Mouse (Mus musculus) kidney, embryonic 16.5 days (tissue): ENCODE results near the gene Ttc39b. TPM values are rescaled to one million over a fixed set of nuclear protein-coding genes. Genes with fewer than 3 reads are reported as not detected.

ENCODE experiments used
- ATAC-seq: fragments of 200-750 bp; cut with Nextera tagmentation; 2 replicates; pipeline ENCODE4 v1.8.0; 2017; ENCODE audit warnings: moderate TSS enrichment; ENCODE audit not compliant: low FRiP score, low TSS enrichment
- H3K27ac ChIP-seq: fragments of 300-500 bp; sonication (generic); 2 replicates; pipeline ENCODE4 v1.5.1; 2014; ENCODE audit warnings: low read length
- H3K27me3 ChIP-seq: fragments of 300-500 bp; sonication (generic); 2 replicates; pipeline ENCODE4 v1.6.1; 2014; ENCODE audit warnings: low read length, control low read depth, mixed read lengths; ENCODE audit not compliant: insufficient read depth
- H3K36me3 ChIP-seq: fragments of 300-500 bp; sonication (generic); 2 replicates; pipeline ENCODE4 v1.6.1; 2014; ENCODE audit warnings: low read length, control low read depth, mixed read lengths; ENCODE audit not compliant: insufficient read depth
- H3K4me1 ChIP-seq: fragments of 300-500 bp; sonication (generic); 2 replicates; pipeline ENCODE4 v1.6.1; 2014; ENCODE audit warnings: low read length, control low read depth, mixed read lengths; ENCODE audit not compliant: insufficient read depth
- H3K4me2 ChIP-seq: fragments of 300-500 bp; sonication (generic); replicated peaks from 2 replicates; pipeline ENCODE4 v1.6.1; 2014; ENCODE audit warnings: low read depth, low read length
- H3K4me3 ChIP-seq: fragments of 300-500 bp; sonication (generic); 2 replicates; pipeline ENCODE4 v1.5.1; 2014; ENCODE audit warnings: mild to moderate bottlenecking, low read length
- H3K9ac ChIP-seq: fragments of 300-500 bp; sonication (generic); replicated peaks from 2 replicates; pipeline ENCODE4 v1.6.1; 2014; ENCODE audit warnings: low read length
- H3K9me3 ChIP-seq: fragments of 300-500 bp; sonication (generic); 2 replicates; pipeline ENCODE4 v1.6.1; 2016; ENCODE audit warnings: low read length, control low read depth
- WGBS: fragments of 180-500 bp; shearing (Covaris S2); extraction: QIAGEN DNeasy Blood & Tissue Kit; methylation state at CpG from one replicate; pipeline ENCODE4 v1.1.7; 2014; 5-methylcytosine and 5-hydroxymethylcytosine counted together
- polyA plus RNA-seq: library from polyadenylated mRNA; unstranded; fragments of >200 nt; fragmentation: Nextera tagmentation; extraction: Ambion mirVana; gene quantifications from 2 replicates; pipeline ENCODE4 v1.2.1, GENCODE M21; 2015

Gene Ttc39b
- polyA plus RNA-seq, 1 experiment from 2014 or later: 2.6 TPM

- Histone ChIP-seq H3K4me2 (no peak overlapping the region), H3K4me1 (peaks cover 9% of the 10 kb centered on the region), H3K9me3 (no peaks in the 10 kb centered on the region), H3K9ac (no peak overlapping the region), H3K27me3 (no peaks in the 10 kb centered on the region), H3K27ac (no peak overlapping the region), H3K36me3 (no peaks in the 10 kb centered on the region), H3K4me3 (no peak overlapping the region)
- WGBS: 89% methylated on average over 6 of the region's 6 CpGs
- no peak for ATAC-seq
These were observed 113.6 kb downstream of the Ttc39b start for GRCm38 (mm10) chr4:83210437-83210836.

GRCm38 (mm10) chr4:83206803-83207586, 117.1 kb downstream of the Ttc39b start:
- ATAC-seq: no peak
- Histone ChIP-seq H3K4me3 (no peak overlapping the region), H3K9ac (no peak overlapping the region), H3K4me2 (no peak overlapping the region), H3K9me3 (no peaks in the 10 kb centered on the region), H3K4me1 (peaks cover 4% of the 10 kb centered on the region), H3K36me3 (no peaks in the 10 kb centered on the region), H3K27ac (no peak overlapping the region), H3K27me3 (no peaks in the 10 kb centered on the region)
- 61% methylated on average over 10 of the region's 10 CpGs for WGBS

GRCm38 (mm10) chr4:83206416-83206802, 117.6 kb downstream of the Ttc39b start:
- no peak for ATAC-seq
- H3K27me3 ChIP-seq: no peaks in the 10 kb centered on the region
- no peak overlapping the region for H3K9ac ChIP-seq
- no peak overlapping the region for H3K27ac ChIP-seq
- no peaks in the 10 kb centered on the region for H3K9me3 ChIP-seq
- 75% methylated on average over 2 of the region's 2 CpGs for WGBS
- no peak overlapping the region for H3K4me3 ChIP-seq
- no peak overlapping the region for H3K4me2 ChIP-seq
- H3K36me3 ChIP-seq: no peaks in the 10 kb centered on the region
- no peaks in the 10 kb centered on the region; the same call in 1 of the 2 replicates for H3K4me1 ChIP-seq

- H3K9me3 ChIP-seq: no peaks in the 10 kb centered on the region
- no peaks in the 10 kb centered on the region for H3K36me3 ChIP-seq
- no peaks in the 10 kb centered on the region for H3K4me1 ChIP-seq
- no peak for ATAC-seq
- no peak overlapping the region for H3K4me2 ChIP-seq
- H3K4me3 ChIP-seq: no peak overlapping the region
- H3K9ac ChIP-seq: no peak overlapping the region
- 22% methylated on average over 8 of the region's 8 CpGs for WGBS
- H3K27ac ChIP-seq: no peak overlapping the region
- no peaks in the 10 kb centered on the region for H3K27me3 ChIP-seq
These were observed 124.7 kb downstream of the Ttc39b start for GRCm38 (mm10) chr4:83199391-83199790.

- H3K27ac ChIP-seq: no peak overlapping the region
These were observed 125.9 kb downstream of the Ttc39b start for GRCm38 (mm10) chr4:83198123-83198522.

GRCm38 (mm10) chr4:83189736-83190135, 134.3 kb downstream of the Ttc39b start:
- H3K4me1 ChIP-seq: no peaks in the 10 kb centered on the region
- H3K36me3 ChIP-seq: no peaks in the 10 kb centered on the region
- WGBS: 67% methylated on average over 2 of the region's 2 CpGs
- no peak overlapping the region for H3K27ac ChIP-seq
- no peak overlapping the region for H3K4me3 ChIP-seq
- no peaks in the 10 kb centered on the region for H3K27me3 ChIP-seq
- ATAC-seq: no peak
- H3K9ac ChIP-seq: no peak overlapping the region
- H3K9me3 ChIP-seq: no peaks in the 10 kb centered on the region
- no peak overlapping the region for H3K4me2 ChIP-seq

More at GRCm38 (mm10) chr4:83198123-83198522, 125.9 kb downstream of the Ttc39b start:
- WGBS: 83% methylated on average over 3 of the region's 3 CpGs
- no peak overlapping the region for H3K9ac ChIP-seq
- H3K9me3 ChIP-seq: no peaks in the 10 kb centered on the region
- no peak for ATAC-seq
- H3K4me2 ChIP-seq: no peak overlapping the region
- H3K4me3 ChIP-seq: no peak overlapping the region
- H3K4me1 ChIP-seq: no peaks in the 10 kb centered on the region
- no peaks in the 10 kb centered on the region for H3K27me3 ChIP-seq
- no peaks in the 10 kb centered on the region for H3K36me3 ChIP-seq

- Histone ChIP-seq H3K9ac (no peak overlapping the region), H3K4me2 (no peak overlapping the region), H3K27me3 (no peaks in the 10 kb centered on the region), H3K36me3 (no peaks in the 10 kb centered on the region), H3K27ac (no peak overlapping the region), H3K9me3 (no peaks in the 10 kb centered on the region), H3K4me1 (peaks cover 5% of the 10 kb centered on the region), H3K4me3 (no peak overlapping the region)
- WGBS: 56% methylated on average over 1 of the region's 1 CpGs
- ATAC-seq: no peak
These were observed 136.7 kb downstream of the Ttc39b start for GRCm38 (mm10) chr4:83187324-83187723.

- no peak for ATAC-seq
- H3K9me3 ChIP-seq: no peaks in the 10 kb centered on the region
- H3K4me2 ChIP-seq: no peak overlapping the region
- H3K27me3 ChIP-seq: no peaks in the 10 kb centered on the region
- H3K4me1 ChIP-seq: peaks cover 5% of the 10 kb centered on the region
- H3K36me3 ChIP-seq: no peaks in the 10 kb centered on the region
- H3K4me3 ChIP-seq: no peak overlapping the region
- 30% methylated on average over 6 of the region's 6 CpGs for WGBS
- no peak overlapping the region for H3K27ac ChIP-seq
- no peak overlapping the region for H3K9ac ChIP-seq
These were observed 137.6 kb downstream of the Ttc39b start for GRCm38 (mm10) chr4:83186448-83186847.

GRCm38 (mm10) chr4:83183288-83183930, 140.6 kb downstream of the Ttc39b start:
- ATAC-seq: peak; percentile 71
- 38% methylated on average over 9 of the region's 9 CpGs for WGBS
- no peaks in the 10 kb centered on the region for H3K36me3 ChIP-seq

More at GRCm38 (mm10) chr4:83183288-83183930, 140.6 kb downstream of the Ttc39b start:
- no peak overlapping the region for H3K27ac ChIP-seq
- H3K4me1 ChIP-seq: peaks cover 5% of the 10 kb centered on the region
- H3K4me3 ChIP-seq: no peak overlapping the region
- H3K4me2 ChIP-seq: no peak overlapping the region
- H3K9ac ChIP-seq: no peak overlapping the region
- no peaks in the 10 kb centered on the region for H3K9me3 ChIP-seq
- no peaks in the 10 kb centered on the region for H3K27me3 ChIP-seq
